Mouse (Mus musculus): ENCODE measurements around the gene Jak3. TPM values are rescaled to one million over a fixed set of nuclear protein-coding genes. Genes with fewer than 3 reads are reported as not detected.
"Not testable (repeated sequence)": the region's sequence is repeated elsewhere in the genome, so short reads cannot be mapped to it uniquely, and the experiment has no call there.

Gene Jak3
- total RNA-seq, 2 experiments from 2014 or later: 0.43 to 1.2 TPM

DNA sequence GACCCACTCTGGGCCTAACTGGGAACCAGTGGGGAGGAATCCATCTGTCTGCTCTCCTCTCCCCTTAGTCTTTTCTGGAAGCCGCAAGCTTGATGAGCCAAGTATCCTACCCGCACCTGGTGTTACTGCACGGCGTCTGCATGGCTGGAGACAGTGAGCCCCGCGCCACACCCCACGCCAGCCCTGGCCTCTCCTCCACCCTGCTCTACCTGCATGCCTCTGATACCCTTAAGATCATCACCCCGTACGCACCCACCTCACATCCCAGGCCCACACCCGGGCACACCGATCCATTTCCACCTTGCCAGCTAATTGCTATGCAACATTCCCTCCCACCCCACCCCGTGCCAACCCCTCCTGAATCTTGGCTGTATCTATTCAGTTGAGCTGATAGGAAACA lies 6.7 kb downstream of the Jak3 start:
- ATAC-seq (replicated peaks; ENCODE audit: low FRiP score, poor library complexity, severe bottlenecking): no peak

GRCm38 (mm10) chr8:71684701-71685100 lies 8.6 kb downstream of the Jak3 start:
- ATAC-seq (replicated peaks; ENCODE audit: low FRiP score, poor library complexity, severe bottlenecking): no peak

DNA sequence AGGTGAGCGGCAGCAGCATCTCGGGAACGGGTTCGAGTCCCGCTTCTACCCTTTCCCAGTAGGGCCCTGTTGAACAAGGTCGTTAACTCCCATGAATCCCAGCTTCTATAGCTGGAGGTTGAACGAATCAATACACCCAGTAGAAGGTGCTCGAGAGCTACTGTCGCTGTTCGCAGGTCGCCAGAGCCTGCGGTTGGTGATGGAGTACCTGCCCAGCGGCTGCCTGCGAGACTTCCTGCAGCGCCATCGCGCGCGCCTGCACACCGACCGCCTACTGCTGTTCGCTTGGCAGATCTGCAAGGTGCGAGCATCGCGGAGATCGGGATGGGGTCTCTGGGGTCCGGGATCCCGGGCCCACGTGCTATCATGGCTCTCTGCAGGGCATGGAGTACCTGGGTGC lies 9.5 kb downstream of the Jak3 start:
- ATAC-seq (replicated peaks; ENCODE audit: low FRiP score, poor library complexity, severe bottlenecking): no peak

DNA sequence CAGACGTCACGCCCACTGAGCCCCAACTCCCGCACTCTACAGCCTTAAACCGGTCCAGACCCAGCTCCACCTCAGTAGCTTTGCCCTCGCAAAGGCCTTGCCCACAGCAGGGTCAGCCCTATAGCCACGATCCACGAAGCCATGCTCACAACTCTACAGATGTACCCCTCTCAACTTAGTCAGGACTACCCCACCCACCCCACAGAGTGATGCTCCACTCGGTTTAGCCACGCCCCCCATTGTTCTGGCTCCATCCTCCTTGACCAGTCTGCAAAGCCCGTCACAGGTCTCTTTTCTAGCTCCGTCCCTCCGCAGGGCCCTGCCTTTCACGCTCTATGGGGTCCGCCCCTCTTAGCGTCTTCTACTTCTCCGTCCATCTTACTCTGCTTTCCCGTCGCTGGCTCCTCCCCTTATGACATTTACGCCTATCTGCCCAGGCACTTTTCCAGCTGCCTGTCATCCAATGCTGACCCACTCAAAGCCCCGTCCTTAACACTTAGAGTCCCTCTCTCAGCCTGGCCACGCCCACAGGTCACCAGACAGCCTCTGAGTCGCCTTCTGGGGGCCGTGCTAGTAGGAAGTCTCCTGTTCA lies 10.1 kb downstream of the Jak3 start:
- no peak for ATAC-seq (replicated peaks; ENCODE audit: low FRiP score, poor library complexity, severe bottlenecking)

- no peak for ATAC-seq (replicated peaks; ENCODE audit: low FRiP score, poor library complexity, severe bottlenecking)
These were observed 11.5 kb downstream of the Jak3 start for GRCm38 (mm10) chr8:71687616-71688015.

DNA sequence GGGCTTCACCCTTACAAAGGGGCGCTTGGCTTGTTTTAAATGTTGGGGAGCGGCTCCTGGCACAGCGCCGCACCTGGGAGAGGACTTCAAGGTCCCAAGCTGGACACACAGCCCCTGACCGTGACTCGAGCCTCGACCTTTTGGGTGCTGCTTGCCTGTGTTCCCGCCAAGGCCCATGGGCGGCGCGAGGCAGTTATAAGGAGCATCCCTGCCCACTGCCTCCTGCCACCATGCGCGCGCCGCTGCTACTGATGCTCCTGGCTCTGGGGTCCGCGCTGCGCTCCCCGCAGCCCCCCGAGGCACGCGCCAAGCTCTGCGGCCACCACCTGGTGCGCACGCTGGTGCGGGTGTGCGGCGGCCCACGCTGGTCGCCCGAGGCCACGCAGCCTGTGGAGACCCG lies 12.9 kb downstream of the Jak3 start, which contains the start of gene Insl3:
TSS of gene Insl3 (plus strand) at position 187 of the 400 bp plus-strand sequence.
- ATAC-seq (replicated peaks; ENCODE audit: low FRiP score, poor library complexity, severe bottlenecking): no peak

DNA sequence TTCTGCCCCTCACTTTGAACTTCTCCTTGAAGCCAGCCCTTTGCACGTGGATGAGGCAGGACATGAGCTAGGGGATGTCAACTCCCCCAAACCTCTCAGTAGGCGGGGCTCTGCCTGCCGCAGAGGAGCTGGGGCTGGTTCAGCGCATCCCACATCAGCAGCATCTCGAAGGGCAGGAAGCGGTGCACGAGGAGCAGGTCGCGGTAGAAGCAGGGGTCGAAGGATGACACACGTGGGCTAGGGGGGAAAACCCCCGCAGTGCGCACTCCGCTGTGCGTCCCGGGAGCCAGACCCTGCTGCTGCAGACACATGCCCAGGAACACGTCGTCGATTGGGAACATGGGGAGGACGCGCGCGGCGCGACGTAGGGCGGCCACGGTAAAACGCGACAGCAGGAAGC lies 16.4 kb downstream of the Jak3 start:
- ATAC-seq (replicated peaks; ENCODE audit: low FRiP score, poor library complexity, severe bottlenecking): no peak

DNA sequence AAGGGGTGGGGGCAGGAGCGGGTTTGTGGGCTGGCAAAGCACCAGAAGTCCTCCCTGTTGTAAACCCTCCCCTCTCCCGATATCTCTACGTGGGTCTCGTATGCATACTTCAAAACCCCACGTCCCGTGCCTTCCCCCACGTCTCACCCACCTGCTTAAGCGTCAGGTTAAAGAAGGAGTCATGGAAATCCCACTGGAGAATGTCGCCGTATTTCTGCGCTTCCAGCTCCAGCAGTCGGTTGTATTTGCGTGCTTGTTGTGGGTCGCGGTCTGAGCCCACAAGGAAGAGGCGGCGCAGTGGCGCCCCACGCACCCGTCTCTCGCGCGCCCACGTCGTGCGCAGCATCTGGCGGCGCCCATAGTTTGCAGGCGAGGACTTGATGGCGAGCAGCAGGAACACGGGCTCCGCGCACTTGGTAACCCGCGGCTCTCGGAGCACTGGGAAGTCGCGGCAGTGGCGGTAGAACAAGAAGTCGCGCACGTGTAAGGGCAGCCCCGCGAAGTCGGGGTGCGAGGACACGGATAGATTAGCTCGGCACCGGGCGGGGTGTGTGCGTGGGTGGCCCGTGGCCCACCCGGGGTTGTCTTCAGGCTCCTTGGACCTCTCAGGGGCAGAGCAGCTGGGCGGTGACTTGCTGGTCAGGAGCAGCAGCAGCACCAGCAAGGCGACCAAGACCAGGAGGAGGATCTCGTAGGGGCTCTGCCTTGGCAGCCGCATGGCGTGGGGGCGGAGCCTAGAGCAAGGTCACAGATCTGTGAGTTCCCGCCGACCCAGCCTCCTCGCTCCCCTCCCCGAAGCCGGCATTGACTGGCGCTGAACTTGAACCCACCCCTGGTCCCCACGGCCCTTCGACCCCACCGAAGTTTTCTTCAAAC lies 17.3 kb downstream of the Jak3 start:
- no peak for ATAC-seq (replicated peaks; ENCODE audit: low FRiP score, poor library complexity, severe bottlenecking)

- not testable (repeated sequence) for ATAC-seq (replicated peaks; ENCODE audit: low FRiP score, poor library complexity, severe bottlenecking)
These were observed 19.4 kb downstream of the Jak3 start for GRCm38 (mm10) chr8:71695456-71695855.

- ATAC-seq (replicated peaks; ENCODE audit: low FRiP score, poor library complexity, severe bottlenecking): no peak
These were observed 24.6 kb downstream of the Jak3 start for GRCm38 (mm10) chr8:71700493-71701269.

GRCm38 (mm10) chr8:71701414-71702086 lies 25.5 kb downstream of the Jak3 start, which contains the start of gene B3gnt3:
TSS of gene B3gnt3 (minus strand) at chr8:71701789.
- ATAC-seq (replicated peaks; ENCODE audit: low FRiP score, poor library complexity, severe bottlenecking): no peak; the same call in 1 of the 2 replicates

DNA sequence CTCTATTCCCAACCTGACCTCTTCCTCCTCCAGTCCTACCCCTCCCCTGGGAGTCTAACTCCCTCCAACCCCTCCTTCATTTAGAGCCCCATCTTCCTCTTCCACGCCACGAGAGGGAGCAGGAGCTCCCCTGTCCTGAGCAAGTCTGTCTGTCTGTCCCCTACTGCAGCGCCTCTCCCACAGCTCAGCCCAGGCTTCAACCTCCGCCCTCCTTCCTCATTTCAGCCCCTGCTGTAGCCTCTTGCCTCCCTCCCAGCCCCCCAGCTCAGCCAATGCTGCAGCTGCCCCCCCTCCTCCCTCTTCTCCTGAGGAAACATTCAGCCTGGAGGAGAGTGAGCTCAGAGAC lies 26.0 kb downstream of the Jak3 start:
- peak; percentile 68 for ATAC-seq (replicated peaks; ENCODE audit: low FRiP score, poor library complexity, severe bottlenecking)

GRCm38 (mm10) chr8:71702923-71703322 lies 26.8 kb downstream of the Jak3 start:
- peak; percentile 94 for ATAC-seq (replicated peaks; ENCODE audit: low FRiP score, poor library complexity, severe bottlenecking)

- ATAC-seq (replicated peaks; ENCODE audit: low FRiP score, poor library complexity, severe bottlenecking): not testable (repeated sequence)
These were observed 27.3 kb downstream of the Jak3 start for GRCm38 (mm10) chr8:71703400-71703799.

GRCm38 (mm10) chr8:71707874-71708273 lies 31.8 kb downstream of the Jak3 start:
- peak; percentile 67 for ATAC-seq (replicated peaks; ENCODE audit: low FRiP score, poor library complexity, severe bottlenecking)

- peak; percentile 17 for ATAC-seq (replicated peaks; ENCODE audit: low FRiP score, poor library complexity, severe bottlenecking)
These were observed 33.2 kb downstream of the Jak3 start for GRCm38 (mm10) chr8:71709134-71709799.

- peak; percentile 77 for ATAC-seq (replicated peaks; ENCODE audit: low FRiP score, poor library complexity, severe bottlenecking)
These were observed 33.8 kb downstream of the Jak3 start for GRCm38 (mm10) chr8:71709800-71710446.

- ATAC-seq (replicated peaks; ENCODE audit: low FRiP score, poor library complexity, severe bottlenecking): no peak
These were observed 35.5 kb downstream of the Jak3 start for GRCm38 (mm10) chr8:71711574-71711973.

- no peak for ATAC-seq (replicated peaks; ENCODE audit: low FRiP score, poor library complexity, severe bottlenecking)
These were observed 39.4 kb downstream of the Jak3 start for GRCm38 (mm10) chr8:71715531-71715930.

All from erythroblast, adult 5-6 weeks (primary cell).